Mouse (Mus musculus) liver, postnatal 0 days (tissue): Measurements from ENCODE around the gene Ip6k3.

Source experiments
- CTCF ChIP-seq: sonication (generic); IDR thresholded peaks from 2 replicates; pipeline ENCODE4 v1.5.1; 2016; ENCODE audit warnings: antibody characterized with exemption, low read depth
- EP300 ChIP-seq: IDR thresholded peaks from 2 replicates; pipeline ENCODE4 v1.6.1; 2016; ENCODE audit warnings: antibody characterized with exemption, low read depth, mild to moderate bottlenecking

- TF ChIP-seq CTCF (no peak), EP300 (no peak)
Measured at GRCm38 (mm10) chr17:27183667-27184292, 16.2 kb upstream of the Ip6k3 start.
